Mouse (Mus musculus) limb, embryonic 11.5 days (tissue): ENCODE data around the gene Pfkfb4. TPM values are rescaled to one million over a fixed set of nuclear protein-coding genes. Genes with fewer than 3 reads are reported as not detected.

Source experiments
- ATAC-seq: fragments of 200-750 bp; cut with Nextera tagmentation; 2 replicates; pipeline ENCODE4 v1.8.0; 2017; ENCODE audit warnings: low read depth; ENCODE audit not compliant: insufficient number of reproducible peaks, low FRiP score, low TSS enrichment
- DNase-seq: peaks from one replicate; pipeline ENCODE4 v3.0.0-alpha.2; 2015; ENCODE audit warnings: low spot score
- H3K27ac ChIP-seq: fragments of 300-500 bp; sonication (generic); replicated peaks from 2 replicates; pipeline ENCODE4 v1.5.1; 2014; ENCODE audit warnings: low read depth, mild to moderate bottlenecking, low read length
- H3K27me3 ChIP-seq: fragments of 300-500 bp; sonication (generic); 2 replicates; pipeline ENCODE4 v1.6.1; 2014; ENCODE audit warnings: mild to moderate bottlenecking, low read length, mixed read lengths; ENCODE audit not compliant: control insufficient read depth, insufficient read depth
- H3K36me3 ChIP-seq: fragments of 300-500 bp; sonication (generic); 2 replicates; pipeline ENCODE4 v1.6.1; 2014; ENCODE audit warnings: mild to moderate bottlenecking, low read length, moderate library complexity, mixed read lengths; ENCODE audit not compliant: control insufficient read depth, insufficient read depth
- H3K4me1 ChIP-seq: fragments of 300-500 bp; sonication (generic); 2 replicates; pipeline ENCODE4 v1.6.1; 2014; ENCODE audit warnings: low read length, mixed read lengths; ENCODE audit not compliant: control insufficient read depth, insufficient read depth
- H3K4me2 ChIP-seq: fragments of 300-500 bp; sonication (generic); 2 replicates; pipeline ENCODE4 v1.6.1; 2014; ENCODE audit warnings: low read depth, mild to moderate bottlenecking, moderate library complexity; ENCODE audit not compliant: severe bottlenecking
- H3K4me3 ChIP-seq: fragments of 300-500 bp; sonication (generic); 2 replicates; pipeline ENCODE4 v1.5.1; 2014; ENCODE audit warnings: low read depth, low read length
- H3K9ac ChIP-seq: fragments of 300-500 bp; sonication (generic); 2 replicates; pipeline ENCODE4 v1.6.1; 2014; ENCODE audit warnings: mild to moderate bottlenecking, low read length
- H3K9me3 ChIP-seq: fragments of 300-500 bp; sonication (generic); 2 replicates; pipeline ENCODE4 v1.6.1; 2016; ENCODE audit warnings: low read length; ENCODE audit not compliant: control insufficient read depth
- WGBS: fragments of 180-500 bp; shearing (Covaris S2); extraction: QIAGEN DNeasy Blood & Tissue Kit; methylation state at CpG from one replicate; pipeline ENCODE4 v1.1.7; 2014; 5-methylcytosine and 5-hydroxymethylcytosine counted together
- polyA plus RNA-seq: library from polyadenylated mRNA; unstranded; fragments of >200 nt; fragmentation: Nextera tagmentation; extraction: Ambion mirVana; gene quantifications from 2 replicates; pipeline ENCODE4 v1.2.1, GENCODE M21; 2014

Gene Pfkfb4
- polyA plus RNA-seq, 1 experiment from 2014 or later, result 9.4 TPM

GRCm38 (mm10) chr9:109003201-109003600 is 11.6 kb downstream of the Pfkfb4 start:
- no peak overlapping the region for H3K4me2 ChIP-seq
- no peaks in the 10 kb centered on the region for H3K4me1 ChIP-seq
- H3K9me3 ChIP-seq, result no peaks in the 10 kb centered on the region
- H3K4me3 ChIP-seq, result no peak overlapping the region
- H3K36me3 ChIP-seq, result no peaks in the 10 kb centered on the region
- no peak overlapping the region for H3K27ac ChIP-seq
- H3K27me3 ChIP-seq, result no peaks in the 10 kb centered on the region
- DNase-seq, result peak; percentile 76
- 49% methylated on average over 2 of the region's 2 CpGs for WGBS
- H3K9ac ChIP-seq, result no peak overlapping the region
- ATAC-seq, result no peak

- H3K27ac ChIP-seq, result no peak overlapping the region
- H3K9me3 ChIP-seq, result no peaks in the 10 kb centered on the region
- no peaks in the 10 kb centered on the region for H3K27me3 ChIP-seq
- 86% methylated on average over 21 of the region's 21 CpGs for WGBS
- no peaks in the 10 kb centered on the region for H3K36me3 ChIP-seq
- DNase-seq (no peak), ATAC-seq (no peak)
- no peak overlapping the region for H3K4me2 ChIP-seq
- no peak overlapping the region for H3K4me3 ChIP-seq
- H3K9ac ChIP-seq, result no peak overlapping the region
- H3K4me1 ChIP-seq, result peaks cover 8% of the 10 kb centered on the region; the same call in 1 of the 2 replicates
Observed at GRCm38 (mm10) chr9:109007025-109007780, 15.6 kb downstream of the Pfkfb4 start.

GRCm38 (mm10) chr9:109008081-109008480 is 16.5 kb downstream of the Pfkfb4 start:
- H3K27me3 ChIP-seq, result no peaks in the 10 kb centered on the region
- WGBS, result 90% methylated on average over 9 of the region's 9 CpGs
- H3K4me1 ChIP-seq, result peaks cover 8% of the 10 kb centered on the region; the same call in 1 of the 2 replicates
- no peak for ATAC-seq
- H3K9ac ChIP-seq, result no peak overlapping the region
- H3K4me2 ChIP-seq, result no peak overlapping the region
- no peaks in the 10 kb centered on the region for H3K36me3 ChIP-seq
- H3K9me3 ChIP-seq, result no peaks in the 10 kb centered on the region
- no peak overlapping the region for H3K27ac ChIP-seq
- H3K4me3 ChIP-seq, result no peak overlapping the region
- DNase-seq, result no peak

- no peak for DNase-seq
- H3K36me3 ChIP-seq, result no peaks in the 10 kb centered on the region
- no peak overlapping the region for H3K9ac ChIP-seq
- H3K4me2 ChIP-seq, result no peak overlapping the region
- H3K27me3 ChIP-seq, result no peaks in the 10 kb centered on the region
- ATAC-seq, result no peak
- WGBS, result 66% methylated on average over 9 of the region's 10 CpGs
- no peak overlapping the region for H3K4me3 ChIP-seq
- H3K9me3 ChIP-seq, result no peaks in the 10 kb centered on the region
- H3K4me1 ChIP-seq, result peaks cover 8% of the 10 kb centered on the region; the same call in 1 of the 2 replicates
- H3K27ac ChIP-seq, result no peak overlapping the region
Observed at GRCm38 (mm10) chr9:109008994-109009635, 17.5 kb downstream of the Pfkfb4 start.

GRCm38 (mm10) chr9:109009636-109010315 is 18.2 kb downstream of the Pfkfb4 start:
- no peak overlapping the region; the same call in 1 of the 2 replicates for H3K9ac ChIP-seq
- WGBS, result 37% methylated on average over 17 of the region's 17 CpGs
- no peaks in the 10 kb centered on the region for H3K27me3 ChIP-seq
- ATAC-seq (peak; percentile 23; the same call in 1 of the 2 replicates), DNase-seq (no peak)
- H3K4me3 ChIP-seq, result no peak overlapping the region
- no peaks in the 10 kb centered on the region for H3K9me3 ChIP-seq
- no peak overlapping the region for H3K4me2 ChIP-seq
- peaks cover 8% of the 10 kb centered on the region; the same call in 1 of the 2 replicates for H3K4me1 ChIP-seq
- H3K36me3 ChIP-seq, result no peaks in the 10 kb centered on the region
- no peak overlapping the region for H3K27ac ChIP-seq

GRCm38 (mm10) chr9:109010316-109010690 is 18.7 kb downstream of the Pfkfb4 start:
- no peaks in the 10 kb centered on the region for H3K27me3 ChIP-seq
- H3K4me3 ChIP-seq, result no peak overlapping the region
- DNase-seq (no peak), ATAC-seq (no peak)
- H3K4me2 ChIP-seq, result no peak overlapping the region
- WGBS, result 74% methylated on average over 14 of the region's 14 CpGs
- H3K9me3 ChIP-seq, result no peaks in the 10 kb centered on the region
- no peaks in the 10 kb centered on the region for H3K36me3 ChIP-seq
- H3K4me1 ChIP-seq, result peaks cover 8% of the 10 kb centered on the region; the same call in 1 of the 2 replicates
- no peak overlapping the region for H3K27ac ChIP-seq
- no peak overlapping the region for H3K9ac ChIP-seq

GRCm38 (mm10) chr9:109015397-109015796 is 23.8 kb downstream of the Pfkfb4 start:
- no peaks in the 10 kb centered on the region for H3K4me1 ChIP-seq
- no peak overlapping the region for H3K4me3 ChIP-seq
- no peaks in the 10 kb centered on the region for H3K27me3 ChIP-seq
- ATAC-seq, result no peak
- WGBS, result 50% methylated on average over 8 of the region's 8 CpGs
- no peak overlapping the region for H3K4me2 ChIP-seq
- no peaks in the 10 kb centered on the region for H3K36me3 ChIP-seq
- no peak for DNase-seq
- H3K9me3 ChIP-seq, result no peaks in the 10 kb centered on the region
- no peak overlapping the region for H3K9ac ChIP-seq
- no peak overlapping the region for H3K27ac ChIP-seq

GRCm38 (mm10) chr9:109016973-109017604 is 25.5 kb downstream of the Pfkfb4 start:
- Histone ChIP-seq H3K9me3 (no peaks in the 10 kb centered on the region), H3K36me3 (no peaks in the 10 kb centered on the region), H3K4me3 (no peak overlapping the region), H3K9ac (no peak overlapping the region), H3K27me3 (no peaks in the 10 kb centered on the region), H3K4me1 (no peaks in the 10 kb centered on the region), H3K4me2 (no peak overlapping the region), H3K27ac (no peak overlapping the region)
- ATAC-seq, result no peak
- WGBS, result 41% methylated on average over 11 of the region's 11 CpGs
- DNase-seq, result no peak
